Mouse (Mus musculus) hindbrain, embryonic 10.5 days (tissue): ENCODE measurements around the gene Sh3bp5. TPM values are rescaled to one million over a fixed set of nuclear protein-coding genes. Genes with fewer than 3 reads are reported as not detected.

Experiments used
- DNase-seq: peaks from one replicate; pipeline ENCODE4 v3.0.0-alpha.2; 2017; ENCODE audit warnings: low spot score
- H3K27ac ChIP-seq: fragments of 300-500 bp; sonication (generic); 2 replicates; pipeline ENCODE4 v1.5.1; 2016; ENCODE audit warnings: mild to moderate bottlenecking, moderate library complexity
- H3K27me3 ChIP-seq: fragments of 300-500 bp; sonication (generic); 2 replicates; pipeline ENCODE4 v1.6.1; 2016; ENCODE audit warnings: mild to moderate bottlenecking; ENCODE audit not compliant: poor library complexity, insufficient read depth, severe bottlenecking
- H3K36me3 ChIP-seq: fragments of 300-500 bp; sonication (generic); 2 replicates; pipeline ENCODE4 v1.6.1; 2016; ENCODE audit warnings: mild to moderate bottlenecking, moderate library complexity
- H3K4me1 ChIP-seq: fragments of 300-500 bp; sonication (generic); replicated peaks from 2 replicates; pipeline ENCODE4 v1.6.1; 2016; ENCODE audit warnings: mild to moderate bottlenecking
- H3K4me3 ChIP-seq: fragments of 300-500 bp; sonication (generic); 2 replicates; pipeline ENCODE4 v1.5.1; 2016; ENCODE audit warnings: mild to moderate bottlenecking, moderate library complexity
- H3K9me3 ChIP-seq: fragments of 300-500 bp; sonication (generic); 2 replicates; pipeline ENCODE4 v1.6.1; 2016; ENCODE audit warnings: mild to moderate bottlenecking, moderate library complexity
- WGBS: fragments of 180-500 bp; shearing (Covaris S2); methylation state at CpG from one replicate; pipeline ENCODE4 v1.1.7; 2016; 5-methylcytosine and 5-hydroxymethylcytosine counted together
- polyA plus RNA-seq: library from polyadenylated mRNA; unstranded; fragments of >200 nt; fragmentation: Nextera tagmentation; extraction: Ambion mirVana; gene quantifications from 2 replicates; pipeline ENCODE4 v1.2.1, GENCODE M21; 2016

Gene Sh3bp5
- polyA plus RNA-seq, 1 experiment from 2014 or later = 23.7 TPM

DNA sequence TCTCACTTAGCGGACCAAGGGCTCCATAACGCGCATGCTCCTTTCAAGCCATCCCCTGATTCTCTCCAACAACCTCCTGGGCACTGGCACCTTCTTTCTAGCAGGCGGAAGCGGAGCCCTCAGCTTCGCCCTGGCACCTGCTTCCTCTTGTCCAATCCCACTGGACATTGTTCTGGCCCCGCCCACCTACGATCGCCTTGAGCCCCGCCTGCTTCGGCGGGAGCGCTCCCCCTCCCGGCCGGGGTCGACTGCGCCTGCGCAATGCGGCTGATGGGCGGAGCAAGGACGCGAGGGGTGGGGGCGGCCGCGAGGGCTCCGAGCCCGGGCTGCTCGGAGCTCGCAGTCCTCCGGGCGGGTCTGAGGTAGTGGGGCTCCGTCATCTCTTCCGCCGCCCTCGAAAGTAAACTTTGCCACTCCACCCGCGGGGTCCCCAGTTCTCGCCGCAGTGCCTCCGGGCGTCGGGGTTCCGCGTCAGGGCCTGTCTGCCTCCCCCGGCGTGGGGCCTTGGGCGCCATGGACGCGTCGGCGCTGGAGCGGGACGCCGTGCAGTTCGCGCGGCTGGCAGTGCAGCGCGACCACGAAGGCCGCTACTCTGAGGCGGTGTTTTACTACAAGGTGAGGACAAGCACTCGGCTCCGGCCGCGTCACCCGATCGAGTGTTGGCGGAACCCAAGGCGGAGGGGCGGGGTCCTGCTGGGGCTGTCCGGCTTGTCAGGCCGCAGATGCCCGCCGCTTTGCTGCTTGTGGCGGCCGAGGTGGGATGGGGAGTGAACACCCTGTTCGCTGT is 99.3 kb downstream of the Sh3bp5 start, which contains the start of gene Capn7:
TSS of gene Capn7 (plus strand) at position 270 of the 787 bp plus-strand sequence.
- DNase-seq = peak; percentile 99
- Histone ChIP-seq H3K9me3 (no peaks in the 10 kb centered on the region), H3K27ac (peak within 1 kb of the TSS; percentile 95), H3K4me1 (peaks cover 18% of the 10 kb centered on the region), H3K27me3 (no peaks in the 10 kb centered on the region), H3K4me3 (peak within 1 kb of the TSS; percentile 93), H3K36me3 (peaks cover 12% of the 10 kb centered on the region)
- WGBS = under 1% methylated on average over 78 of the region's 78 CpGs

DNA sequence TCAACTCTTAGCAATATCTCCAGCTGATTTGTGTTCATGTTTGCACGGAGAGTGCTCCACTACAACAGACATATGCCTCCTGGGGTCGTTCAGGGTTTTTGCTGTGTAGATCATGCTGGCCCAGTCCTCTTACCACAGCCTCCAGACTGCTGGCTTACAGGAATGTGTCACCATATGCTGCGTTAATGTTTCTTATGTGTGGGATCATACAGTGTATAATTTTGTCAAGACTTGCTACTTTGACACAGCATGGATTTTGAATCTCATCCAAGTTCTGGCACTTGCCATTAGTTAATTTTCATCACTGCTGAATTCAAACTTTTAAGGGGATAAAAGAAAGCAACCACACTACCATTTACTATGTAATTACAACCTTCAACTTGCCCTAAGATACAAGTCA is 100.1 kb downstream of the Sh3bp5 start:
- Histone ChIP-seq H3K4me1 (peaks cover 18% of the 10 kb centered on the region), H3K4me3 (peak overlapping the region; percentile 93), H3K36me3 (peaks cover 6% of the 10 kb centered on the region), H3K27me3 (no peaks in the 10 kb centered on the region), H3K27ac (peak overlapping the region; percentile 95), H3K9me3 (no peaks in the 10 kb centered on the region)
- no peak for DNase-seq
- WGBS = 62% methylated on average over 3 of the region's 3 CpGs

DNA sequence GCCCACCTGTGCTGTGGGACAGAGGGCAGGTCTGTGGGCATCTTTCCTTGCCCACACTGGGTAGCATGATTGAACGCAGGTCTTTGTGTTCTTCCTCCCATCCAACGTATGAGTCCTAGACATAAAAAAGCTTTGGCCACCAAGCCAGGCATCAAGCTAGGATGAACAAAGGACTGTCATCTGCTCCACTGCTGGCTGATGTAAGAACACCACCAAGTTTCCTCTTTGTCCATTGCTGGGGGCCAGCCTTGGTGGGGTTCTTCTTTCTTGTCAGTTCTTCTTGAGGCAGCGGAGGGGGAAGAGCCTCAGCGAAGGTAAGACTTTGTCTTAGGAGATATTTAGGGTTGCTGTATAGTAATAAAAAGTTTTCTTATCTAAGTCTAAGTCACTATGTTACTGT is 104.9 kb downstream of the Sh3bp5 start:
- no peak overlapping the region for H3K4me3 ChIP-seq
- 80% methylated on average over 4 of the region's 4 CpGs for WGBS
- peaks cover 6% of the 10 kb centered on the region for H3K4me1 ChIP-seq
- no peaks in the 10 kb centered on the region for H3K9me3 ChIP-seq
- no peaks in the 10 kb centered on the region for H3K27me3 ChIP-seq
- DNase-seq = no peak
- H3K36me3 ChIP-seq = no peaks in the 10 kb centered on the region
- H3K27ac ChIP-seq = no peak overlapping the region

DNA sequence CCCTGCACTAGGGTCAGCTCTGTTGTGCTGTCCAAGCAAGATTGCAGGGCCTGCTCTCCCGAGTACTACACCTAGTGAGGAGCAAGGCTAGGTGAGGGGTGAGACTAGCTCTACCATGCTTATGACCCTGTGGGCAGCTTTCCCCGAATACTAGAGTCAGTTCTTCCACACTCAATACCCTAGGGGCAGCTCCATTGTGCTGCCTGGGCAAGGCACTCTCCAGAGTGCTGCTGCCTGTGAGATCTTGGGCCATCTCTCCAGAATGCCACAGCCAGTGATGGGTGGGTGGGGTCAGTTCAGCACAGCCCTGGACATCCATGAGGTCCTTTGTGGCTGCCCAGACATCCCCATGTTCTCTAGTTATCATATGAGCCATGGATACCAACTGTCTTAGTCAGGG is 106.1 kb downstream of the Sh3bp5 start:
- DNase-seq = no peak
- Histone ChIP-seq H3K27ac (no peak overlapping the region), H3K4me1 (no peaks in the 10 kb centered on the region), H3K4me3 (no peak overlapping the region), H3K27me3 (no peaks in the 10 kb centered on the region), H3K36me3 (no peaks in the 10 kb centered on the region), H3K9me3 (no peaks in the 10 kb centered on the region)
- WGBS = 52% methylated on average over 2 of the region's 2 CpGs

DNA sequence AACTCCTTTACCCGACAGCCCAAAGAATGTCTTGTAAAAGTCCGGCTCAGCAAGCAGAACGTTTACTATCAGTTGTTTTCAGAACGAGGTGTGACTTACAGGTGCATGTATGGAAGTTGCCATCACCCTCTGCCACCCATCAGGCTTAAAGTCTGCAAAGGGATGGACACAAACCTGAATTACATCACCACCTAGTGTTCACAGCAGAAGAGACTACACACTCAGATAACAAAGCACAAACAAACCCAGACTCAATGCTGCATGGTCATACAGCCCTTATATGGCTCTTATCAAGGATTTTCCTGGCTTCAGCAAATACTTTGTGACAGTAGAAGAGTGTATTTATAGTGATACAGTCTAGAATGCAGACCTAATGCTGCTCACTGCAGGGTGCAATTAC is 108.2 kb downstream of the Sh3bp5 start:
- H3K27me3 ChIP-seq = no peaks in the 10 kb centered on the region
- no peaks in the 10 kb centered on the region for H3K9me3 ChIP-seq
- H3K4me1 ChIP-seq = peaks cover 11% of the 10 kb centered on the region
- no peak overlapping the region for H3K27ac ChIP-seq
- no peak for DNase-seq
- H3K4me3 ChIP-seq = no peak overlapping the region
- WGBS = 83% methylated on average over 4 of the region's 4 CpGs
- no peaks in the 10 kb centered on the region for H3K36me3 ChIP-seq

DNA sequence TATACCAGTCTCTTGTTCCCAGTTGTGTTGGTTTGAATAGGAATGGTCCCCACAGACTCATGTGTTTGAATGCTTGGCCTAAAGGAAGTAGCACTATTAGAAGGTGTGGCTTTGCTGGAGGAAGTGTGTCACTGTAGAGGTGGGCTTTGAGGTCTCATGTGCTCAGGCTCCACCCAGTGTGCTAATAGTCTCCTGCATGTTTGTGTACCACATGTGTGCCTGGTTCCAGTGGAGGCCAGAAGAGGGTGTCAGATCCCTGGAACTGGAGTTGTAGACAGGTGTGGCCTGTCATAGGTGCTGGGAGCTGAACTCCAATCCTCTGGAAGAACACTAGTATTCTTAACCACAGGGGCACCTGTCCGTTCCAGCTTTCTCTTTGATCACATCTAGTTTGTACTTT is 108.7 kb downstream of the Sh3bp5 start:
- Histone ChIP-seq H3K9me3 (no peaks in the 10 kb centered on the region), H3K27ac (no peak overlapping the region), H3K4me3 (no peak overlapping the region), H3K27me3 (no peaks in the 10 kb centered on the region), H3K36me3 (no peaks in the 10 kb centered on the region), H3K4me1 (peaks cover 11% of the 10 kb centered on the region)
- whole genome bisulfite sequencing = 81% methylated on average over 1 of the region's 1 CpGs
- no peak for DNase-seq

DNA sequence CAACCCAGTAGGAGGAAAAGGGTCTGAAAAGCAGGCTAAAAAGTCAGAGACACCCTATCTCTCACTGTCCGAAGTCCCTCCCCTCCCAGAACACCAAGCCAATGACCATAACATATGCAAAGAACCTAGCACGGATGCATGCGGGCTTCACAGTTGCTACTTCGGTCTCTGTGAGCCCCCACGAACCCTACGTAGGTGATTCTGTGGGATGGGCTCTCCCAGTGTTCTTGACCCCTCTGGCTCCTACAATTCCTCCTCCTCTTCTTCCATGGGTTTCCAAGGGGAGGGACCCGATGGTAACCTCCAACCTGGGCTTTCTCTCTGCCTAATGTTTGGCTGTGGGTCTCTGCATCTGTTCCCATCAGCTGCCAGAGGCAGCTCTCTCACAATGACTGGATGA is 109.1 kb downstream of the Sh3bp5 start:
- H3K27me3 ChIP-seq = no peaks in the 10 kb centered on the region
- peaks cover 11% of the 10 kb centered on the region for H3K4me1 ChIP-seq
- no peak overlapping the region for H3K27ac ChIP-seq
- DNase-seq = no peak
- no peak overlapping the region for H3K4me3 ChIP-seq
- H3K36me3 ChIP-seq = no peaks in the 10 kb centered on the region
- WGBS = 75% methylated on average over 7 of the region's 7 CpGs
- H3K9me3 ChIP-seq = no peaks in the 10 kb centered on the region

DNA sequence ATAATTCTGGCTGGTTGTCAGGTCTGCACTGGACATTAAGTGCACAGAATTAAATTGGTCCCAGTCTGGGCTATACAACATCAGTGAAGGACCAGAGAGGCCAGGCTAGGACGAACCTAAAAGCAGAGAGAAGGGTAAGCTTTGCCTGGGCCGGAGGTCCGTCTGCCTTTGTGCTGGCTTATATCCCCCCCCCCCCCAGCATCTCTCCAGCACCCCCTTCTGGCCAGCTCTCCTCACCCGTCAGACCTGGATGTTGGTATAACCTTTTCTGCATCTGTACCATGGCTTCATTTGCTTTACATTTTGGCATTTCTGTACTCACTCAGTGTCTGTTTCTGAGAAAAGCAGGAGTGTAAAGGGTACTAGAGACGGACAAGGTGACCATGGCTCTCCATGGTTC is 110.3 kb downstream of the Sh3bp5 start:
- H3K9me3 ChIP-seq = no peaks in the 10 kb centered on the region
- no peak for DNase-seq
- H3K27ac ChIP-seq = no peak overlapping the region
- no peaks in the 10 kb centered on the region for H3K27me3 ChIP-seq
- no peak overlapping the region for H3K4me3 ChIP-seq
- H3K4me1 ChIP-seq = peaks cover 11% of the 10 kb centered on the region
- WGBS = 56% methylated on average over 5 of the region's 5 CpGs
- no peaks in the 10 kb centered on the region for H3K36me3 ChIP-seq

DNA sequence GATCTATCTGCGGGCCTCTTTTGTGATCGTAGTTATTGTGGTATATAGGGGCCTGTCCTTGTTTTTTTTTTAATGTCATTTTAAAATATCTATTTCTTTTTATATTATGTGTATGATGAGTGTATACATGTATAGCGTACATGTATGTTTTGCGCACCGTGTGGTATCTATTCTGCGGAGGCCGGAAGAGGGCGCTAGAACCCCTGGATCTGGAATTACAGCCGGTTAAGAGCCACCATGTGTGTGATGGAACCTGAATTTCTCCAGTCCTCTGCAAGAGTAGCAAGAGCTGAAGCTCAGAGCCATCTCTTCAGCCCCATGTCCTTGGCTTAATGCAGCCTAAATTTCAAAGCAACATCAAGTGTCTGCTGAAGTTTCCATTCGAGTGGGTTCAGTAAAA is 111.0 kb downstream of the Sh3bp5 start:
- no peaks in the 10 kb centered on the region for H3K27me3 ChIP-seq
- no peaks in the 10 kb centered on the region for H3K9me3 ChIP-seq

DNA sequence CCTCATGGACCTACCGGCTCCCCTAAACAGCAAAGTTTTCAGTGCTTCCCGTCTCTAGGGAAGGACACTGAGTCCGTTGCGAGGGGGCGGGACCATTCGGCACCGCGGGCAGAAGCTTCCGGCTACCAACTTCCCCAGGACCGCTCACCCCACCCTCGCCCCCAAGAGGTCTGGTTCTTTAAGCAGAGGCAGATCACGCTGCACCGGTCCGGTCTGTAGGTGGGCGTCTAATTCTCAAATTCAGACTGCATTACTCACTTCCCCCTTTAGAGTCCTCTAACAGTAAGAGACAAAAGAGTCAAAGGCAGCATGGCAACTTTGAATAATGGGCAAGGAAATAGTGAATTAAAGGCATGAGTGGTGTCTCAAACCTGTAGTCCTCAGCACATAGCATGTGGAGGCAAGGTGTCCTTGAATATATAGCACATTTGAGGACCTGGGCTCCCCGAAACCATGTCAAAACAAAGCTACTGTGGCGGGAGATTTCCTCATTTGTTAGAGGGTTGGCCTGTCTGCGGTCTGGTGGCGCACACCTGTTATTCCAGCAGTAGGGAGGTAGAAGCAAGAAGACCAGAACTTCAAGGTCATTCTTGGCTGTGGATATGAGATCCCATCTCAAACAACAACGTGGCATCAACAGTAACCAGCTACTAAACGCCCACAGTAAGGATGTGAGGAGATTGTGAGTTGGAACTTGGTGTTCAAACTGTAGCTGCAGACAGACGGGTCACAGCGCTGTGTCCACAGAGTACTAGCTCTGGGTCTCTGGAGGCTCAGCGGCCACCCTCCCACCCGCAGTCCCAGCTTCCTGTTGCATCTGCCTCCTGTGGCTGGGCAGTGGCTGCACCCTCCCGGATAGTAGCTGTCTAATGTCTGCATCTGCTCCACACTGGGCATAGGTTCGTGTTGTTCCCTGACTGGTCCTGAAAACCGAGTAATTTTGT is 111.8 kb downstream of the Sh3bp5 start, which contains the start of gene Dnah1:
TSS of gene Dnah1 (minus strand) at position 48 of the 944 bp plus-strand sequence.
- Histone ChIP-seq H3K36me3 (no peaks in the 10 kb centered on the region), H3K27me3 (no peaks in the 10 kb centered on the region), H3K9me3 (no peaks in the 10 kb centered on the region), H3K4me1 (peaks cover 11% of the 10 kb centered on the region), H3K4me3 (peak within 1 kb of the TSS; percentile 46), H3K27ac (peak within 1 kb of the TSS; percentile 80)
- 28% methylated on average over 28 of the region's 28 CpGs for WGBS
- DNase-seq = peak; percentile 52

More for the DNA sequence above, 111.0 kb downstream of the Sh3bp5 start:
- H3K4me1 ChIP-seq = peaks cover 11% of the 10 kb centered on the region
- 68% methylated on average over 10 of the region's 10 CpGs for WGBS
- no peak overlapping the region for H3K27ac ChIP-seq
- no peaks in the 10 kb centered on the region for H3K36me3 ChIP-seq
- no peak overlapping the region for H3K4me3 ChIP-seq
- DNase-seq = no peak

DNA sequence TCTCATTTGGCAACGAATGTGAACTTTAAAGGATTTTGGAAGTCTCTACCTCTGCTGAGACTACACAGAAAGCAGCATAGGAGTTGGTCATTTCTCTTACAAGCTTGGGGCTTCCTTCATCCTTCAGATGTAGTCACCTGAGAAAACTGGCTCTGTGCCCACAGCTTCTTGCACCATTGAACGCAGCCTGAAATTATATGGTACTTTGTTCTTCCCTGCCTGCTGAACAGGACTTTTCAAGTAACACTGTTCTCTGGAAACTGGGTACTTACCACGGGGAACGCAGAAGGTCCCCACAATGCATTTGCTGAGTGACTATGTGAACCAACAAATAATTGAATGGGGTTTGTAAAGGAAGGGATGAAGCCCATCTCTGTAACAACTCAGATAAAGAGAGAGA is 112.7 kb downstream of the Sh3bp5 start:
- H3K4me3 ChIP-seq = peak overlapping the region; percentile 46
- H3K27ac ChIP-seq = peak overlapping the region; percentile 80; the same call in 1 of the 2 replicates
- DNase-seq = no peak
- 91% methylated on average over 4 of the region's 4 CpGs for WGBS
- peaks cover 11% of the 10 kb centered on the region for H3K4me1 ChIP-seq
- H3K36me3 ChIP-seq = no peaks in the 10 kb centered on the region
- no peaks in the 10 kb centered on the region for H3K27me3 ChIP-seq
- H3K9me3 ChIP-seq = no peaks in the 10 kb centered on the region

DNA sequence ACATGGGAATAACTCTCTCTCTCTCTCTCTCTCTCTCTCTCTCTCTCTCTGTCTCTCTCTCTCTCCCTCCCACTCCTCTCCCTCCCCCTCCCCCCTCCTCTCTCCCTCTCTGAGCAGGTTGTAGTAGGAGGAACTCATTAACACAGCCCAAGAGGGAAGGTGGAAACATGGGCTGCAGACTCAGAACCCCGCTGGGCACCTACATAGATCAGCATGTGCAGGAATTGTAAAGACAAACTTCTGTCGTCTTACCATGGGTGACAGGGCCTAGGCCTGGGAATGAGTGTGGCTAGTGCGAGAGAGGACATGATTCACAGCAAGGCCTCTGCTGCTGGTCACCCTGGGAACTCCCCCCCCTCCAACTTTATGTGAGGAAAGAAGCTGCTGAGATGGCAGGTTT is 113.7 kb downstream of the Sh3bp5 start:
- Histone ChIP-seq H3K4me3 (no peak overlapping the region), H3K27ac (no peak overlapping the region), H3K9me3 (no peaks in the 10 kb centered on the region), H3K27me3 (no peaks in the 10 kb centered on the region), H3K36me3 (no peaks in the 10 kb centered on the region), H3K4me1 (peaks cover 11% of the 10 kb centered on the region)
- 80% methylated on average over 3 of the region's 3 CpGs for WGBS
- DNase-seq = no peak

DNA sequence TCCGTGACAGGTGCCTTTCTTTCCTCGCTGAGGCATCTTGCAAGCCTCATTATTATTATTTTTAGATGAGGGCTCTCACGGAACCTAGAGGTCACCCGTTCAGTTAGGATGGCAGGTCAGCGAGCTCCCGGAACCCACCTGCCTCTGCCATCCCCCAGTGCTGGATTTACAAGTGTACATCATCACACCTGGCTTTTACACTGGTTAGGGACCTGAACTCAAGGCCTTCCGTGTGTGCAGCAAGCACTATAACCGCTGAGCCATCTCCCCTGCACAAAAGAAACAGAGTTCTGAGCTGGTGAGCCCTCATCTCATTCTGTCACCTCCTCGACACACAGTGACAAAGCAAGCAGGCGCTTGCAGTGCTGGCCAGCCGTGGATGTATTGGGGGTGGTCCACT is 114.7 kb downstream of the Sh3bp5 start:
- H3K4me1 ChIP-seq = peaks cover 14% of the 10 kb centered on the region
- 84% methylated on average over 11 of the region's 11 CpGs for WGBS
- H3K27ac ChIP-seq = no peak overlapping the region
- no peak for DNase-seq
- no peaks in the 10 kb centered on the region for H3K27me3 ChIP-seq
- no peaks in the 10 kb centered on the region for H3K9me3 ChIP-seq
- H3K4me3 ChIP-seq = no peak overlapping the region
- H3K36me3 ChIP-seq = no peaks in the 10 kb centered on the region
